Mouse (Mus musculus): ENCODE measurements around the gene Phospho1. TPM values are rescaled to one million over a fixed set of nuclear protein-coding genes. Genes with fewer than 3 reads are reported as not detected.

Phospho1 gene
- polyA plus RNA-seq, 1 experiment from 2014 or later = not detected

DNA sequence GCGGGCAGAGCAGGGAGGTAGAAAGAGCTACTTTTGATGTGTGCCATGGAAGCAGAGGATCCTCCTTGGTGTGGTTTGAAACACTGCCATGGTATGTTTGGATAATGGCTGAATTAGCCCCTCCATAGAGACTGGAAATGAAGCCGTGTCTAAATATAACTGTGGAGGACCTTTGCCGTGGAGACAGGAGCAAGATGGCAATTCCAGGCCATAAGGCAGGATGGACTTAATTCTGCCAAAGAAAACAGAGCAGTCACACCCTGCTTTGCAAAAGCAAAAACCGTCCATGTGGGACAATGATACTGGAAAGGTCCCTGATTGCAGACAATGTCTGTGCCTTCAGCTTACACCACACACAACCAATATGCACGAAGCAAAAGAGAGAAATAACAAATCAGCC is 30.1 kb upstream of the Phospho1 start:
- ATAC-seq (replicated peaks; ENCODE audit: low FRiP score, low read depth) (no peak), DNase-seq (ENCODE audit: low spot score) (no peak)
- H3K4me3 ChIP-seq (replicated peaks; ENCODE audit: low read depth, low read length) = no peak overlapping the region
- H3K9me3 ChIP-seq (replicated peaks; ENCODE audit: low read length) = no peaks in the 10 kb centered on the region
- H3K4me2 ChIP-seq (ENCODE audit: low read length) = no peak overlapping the region
- no peak for TF ChIP-seq CTCF (IDR thresholded peaks at IDR 0.05; ENCODE audit: low read depth)
- peaks cover 4% of the 10 kb centered on the region; the same call in 1 of the 2 replicates for H3K4me1 ChIP-seq (replicated peaks; ENCODE audit: insufficient read depth, low read length)
- no peaks in the 10 kb centered on the region; the same call in 1 of the 2 replicates for H3K27me3 ChIP-seq (ENCODE audit: insufficient read depth, low read length)
- 54% methylated on average over 5 of the region's 5 CpGs for WGBS
- no peak overlapping the region for H3K9ac ChIP-seq (ENCODE audit: low read depth, low read length)
- no peaks in the 10 kb centered on the region for H3K36me3 ChIP-seq (ENCODE audit: insufficient read depth, low read length)
- H3K27ac ChIP-seq = no peak overlapping the region

DNA sequence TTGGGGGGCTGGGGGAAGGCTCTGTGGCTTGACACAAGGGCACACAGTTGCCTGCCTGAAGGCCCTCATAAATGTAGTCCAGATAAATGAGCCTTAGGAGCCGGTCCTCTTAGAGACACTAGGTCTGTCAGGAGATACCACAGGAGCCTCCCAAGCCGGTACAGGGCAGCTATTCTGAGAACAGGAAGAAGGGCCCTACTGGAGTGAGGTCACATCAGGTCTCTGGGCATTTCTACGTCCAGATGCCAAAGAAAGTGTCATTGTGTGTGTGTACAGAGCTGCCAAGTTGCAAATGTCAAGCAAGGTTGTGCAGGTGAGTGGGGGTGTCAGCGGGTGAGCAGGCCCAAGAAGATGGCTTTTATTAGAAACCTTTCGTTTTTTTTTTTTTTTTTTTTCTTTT is 28.7 kb upstream of the Phospho1 start:
- Histone ChIP-seq H3K4me1 (replicated peaks; ENCODE audit: insufficient read depth, low read length) (peaks cover 4% of the 10 kb centered on the region; the same call in 1 of the 2 replicates), H3K27ac (no peak overlapping the region), H3K4me3 (replicated peaks; ENCODE audit: low read depth, low read length) (no peak overlapping the region), H3K36me3 (ENCODE audit: insufficient read depth, low read length) (no peaks in the 10 kb centered on the region), H3K4me2 (ENCODE audit: low read length) (no peak overlapping the region), H3K9ac (ENCODE audit: low read depth, low read length) (no peak overlapping the region), H3K27me3 (ENCODE audit: insufficient read depth, low read length) (no peaks in the 10 kb centered on the region; the same call in 1 of the 2 replicates), H3K9me3 (replicated peaks; ENCODE audit: low read length) (no peaks in the 10 kb centered on the region)
- no peak for DNase-seq (ENCODE audit: low spot score)
- WGBS = 65% methylated on average over 5 of the region's 5 CpGs
- TF ChIP-seq CTCF (IDR thresholded peaks at IDR 0.05; ENCODE audit: low read depth) = no peak
- no peak for ATAC-seq (replicated peaks; ENCODE audit: low FRiP score, low read depth)

DNA sequence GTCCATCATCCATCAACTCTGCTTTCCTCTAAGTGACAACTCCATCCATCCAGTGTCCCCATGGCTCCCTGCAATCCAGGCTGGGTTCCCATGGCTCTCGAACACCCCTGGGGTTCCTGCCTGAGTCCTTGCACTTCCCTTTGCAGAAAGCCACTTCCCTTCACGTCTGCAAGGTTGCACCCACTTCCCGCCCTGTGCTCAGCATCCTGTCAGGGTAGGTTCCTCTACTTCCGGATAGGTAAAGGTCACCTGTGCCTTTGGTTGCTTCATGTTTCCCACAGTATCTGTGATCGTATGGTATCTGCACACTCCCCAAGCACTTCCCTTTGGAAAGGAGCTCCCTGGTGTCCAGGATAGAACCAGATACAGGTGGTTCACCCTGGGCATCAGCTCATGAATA is 19.3 kb upstream of the Phospho1 start:
- WGBS = 65% methylated on average over 5 of the region's 5 CpGs

DNA sequence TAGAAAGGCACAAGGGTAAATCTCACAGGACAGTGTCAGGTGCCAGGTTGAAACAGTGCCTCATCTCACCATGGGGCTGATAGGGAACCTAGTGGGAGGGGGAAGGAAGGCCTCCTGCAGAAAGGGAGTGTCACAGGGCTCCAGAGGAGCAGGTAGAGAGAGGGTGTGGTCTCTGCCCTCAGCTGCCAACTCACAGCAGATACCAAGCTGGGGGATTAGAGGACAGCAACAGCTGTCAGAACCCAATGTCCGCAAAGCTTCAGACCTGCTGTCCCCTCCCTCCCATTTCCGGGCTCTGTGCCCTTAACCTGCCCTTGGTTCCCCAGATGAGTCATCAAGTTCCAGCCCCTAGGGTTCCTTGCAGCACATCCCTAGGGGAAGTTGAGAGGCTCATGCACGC is 18.8 kb upstream of the Phospho1 start:
- Histone ChIP-seq H3K27ac (no peak overlapping the region), H3K4me3 (replicated peaks; ENCODE audit: low read depth, low read length) (no peak overlapping the region), H3K27me3 (ENCODE audit: insufficient read depth, low read length) (no peaks in the 10 kb centered on the region), H3K9ac (ENCODE audit: low read depth, low read length) (no peak overlapping the region), H3K36me3 (ENCODE audit: insufficient read depth, low read length) (no peaks in the 10 kb centered on the region), H3K4me2 (ENCODE audit: low read length) (no peak overlapping the region), H3K9me3 (replicated peaks; ENCODE audit: low read length) (no peaks in the 10 kb centered on the region), H3K4me1 (replicated peaks; ENCODE audit: insufficient read depth, low read length) (no peaks in the 10 kb centered on the region)
- 40% methylated on average over 3 of the region's 3 CpGs for WGBS
- ATAC-seq (replicated peaks; ENCODE audit: low FRiP score, low read depth) (no peak), DNase-seq (ENCODE audit: low spot score) (no peak)
- no peak for TF ChIP-seq CTCF (IDR thresholded peaks at IDR 0.05; ENCODE audit: low read depth)

More for the DNA sequence above, 19.3 kb upstream of the Phospho1 start:
- Histone ChIP-seq H3K4me1 (replicated peaks; ENCODE audit: insufficient read depth, low read length) (no peaks in the 10 kb centered on the region), H3K27ac (no peak overlapping the region), H3K36me3 (ENCODE audit: insufficient read depth, low read length) (no peaks in the 10 kb centered on the region), H3K9me3 (replicated peaks; ENCODE audit: low read length) (no peaks in the 10 kb centered on the region), H3K27me3 (ENCODE audit: insufficient read depth, low read length) (no peaks in the 10 kb centered on the region), H3K9ac (ENCODE audit: low read depth, low read length) (no peak overlapping the region), H3K4me2 (ENCODE audit: low read length) (no peak overlapping the region), H3K4me3 (replicated peaks; ENCODE audit: low read depth, low read length) (no peak overlapping the region)
- no peak for TF ChIP-seq CTCF (IDR thresholded peaks at IDR 0.05; ENCODE audit: low read depth)
- no peak for DNase-seq (ENCODE audit: low spot score)
- ATAC-seq (replicated peaks; ENCODE audit: low FRiP score, low read depth) = no peak

DNA sequence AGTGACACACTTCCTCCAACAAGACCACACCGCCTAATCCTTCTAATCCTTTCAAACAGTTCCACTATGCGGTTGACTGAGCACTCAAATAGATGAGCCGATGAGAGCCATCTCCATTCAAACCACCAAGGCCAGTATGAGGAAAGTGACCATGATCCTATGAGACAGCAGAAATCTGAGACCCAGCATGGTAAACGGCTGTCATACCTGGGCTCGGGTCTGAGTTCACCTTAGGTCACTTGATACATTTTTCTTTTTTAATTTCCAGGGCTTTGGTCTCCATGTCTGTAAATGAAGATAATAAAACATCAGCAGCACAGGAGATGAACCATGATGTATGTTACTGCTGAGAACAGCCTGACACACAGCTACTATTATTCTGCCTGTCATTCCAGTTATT is 16.4 kb upstream of the Phospho1 start:
- no peak overlapping the region for H3K27ac ChIP-seq
- no peaks in the 10 kb centered on the region for H3K9me3 ChIP-seq (replicated peaks; ENCODE audit: low read length)
- 95% methylated on average over 5 of the region's 5 CpGs for WGBS
- no peaks in the 10 kb centered on the region for H3K36me3 ChIP-seq (ENCODE audit: insufficient read depth, low read length)
- no peak for ATAC-seq (replicated peaks; ENCODE audit: low FRiP score, low read depth)
- DNase-seq (ENCODE audit: low spot score) = no peak
- no peaks in the 10 kb centered on the region for H3K4me1 ChIP-seq (replicated peaks; ENCODE audit: insufficient read depth, low read length)
- no peak overlapping the region for H3K4me3 ChIP-seq (replicated peaks; ENCODE audit: low read depth, low read length)
- no peaks in the 10 kb centered on the region for H3K27me3 ChIP-seq (ENCODE audit: insufficient read depth, low read length)
- no peak overlapping the region for H3K9ac ChIP-seq (ENCODE audit: low read depth, low read length)
- H3K4me2 ChIP-seq (ENCODE audit: low read length) = no peak overlapping the region
- no peak for TF ChIP-seq CTCF (IDR thresholded peaks at IDR 0.05; ENCODE audit: low read depth)

DNA sequence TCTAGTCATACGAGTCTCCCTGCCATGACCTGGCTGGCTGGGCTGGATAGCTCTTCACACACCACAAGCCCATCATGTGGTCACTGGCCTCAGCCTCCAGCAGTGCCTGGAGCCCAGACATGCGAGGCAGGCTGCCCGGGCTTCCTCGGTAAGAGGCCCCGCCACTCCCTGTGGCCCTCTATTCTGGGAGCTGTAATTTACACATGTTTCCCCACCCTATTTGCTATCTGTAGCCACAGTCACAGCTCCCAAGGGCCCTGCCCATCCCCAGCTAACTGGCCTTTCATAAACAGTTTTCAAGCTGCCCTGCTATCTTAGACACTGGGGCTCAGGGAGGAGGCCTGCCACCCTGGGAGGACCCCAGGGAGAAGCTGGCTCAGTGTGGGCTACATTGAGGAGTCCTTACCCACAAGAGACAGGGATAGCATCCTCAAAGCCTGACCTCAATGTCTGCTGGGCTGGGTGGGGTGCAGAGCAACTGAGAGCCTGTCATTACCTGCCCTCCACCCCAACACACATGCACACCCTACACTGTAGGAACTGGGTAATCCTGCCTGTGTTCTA is 15.8 kb upstream of the Phospho1 start:
- H3K4me3 ChIP-seq (replicated peaks; ENCODE audit: low read depth, low read length) = no peak overlapping the region
- H3K27ac ChIP-seq = no peak overlapping the region
- H3K4me1 ChIP-seq (replicated peaks; ENCODE audit: insufficient read depth, low read length) = no peaks in the 10 kb centered on the region
- WGBS = 77% methylated on average over 5 of the region's 5 CpGs
- ATAC-seq (replicated peaks; ENCODE audit: low FRiP score, low read depth) (no peak), DNase-seq (ENCODE audit: low spot score) (no peak)
- no peak overlapping the region for H3K9ac ChIP-seq (ENCODE audit: low read depth, low read length)
- H3K4me2 ChIP-seq (ENCODE audit: low read length) = no peak overlapping the region
- TF ChIP-seq CTCF (IDR thresholded peaks at IDR 0.05; ENCODE audit: low read depth) = no peak
- no peaks in the 10 kb centered on the region for H3K9me3 ChIP-seq (replicated peaks; ENCODE audit: low read length)
- no peaks in the 10 kb centered on the region for H3K36me3 ChIP-seq (ENCODE audit: insufficient read depth, low read length)
- H3K27me3 ChIP-seq (ENCODE audit: insufficient read depth, low read length) = no peaks in the 10 kb centered on the region

DNA sequence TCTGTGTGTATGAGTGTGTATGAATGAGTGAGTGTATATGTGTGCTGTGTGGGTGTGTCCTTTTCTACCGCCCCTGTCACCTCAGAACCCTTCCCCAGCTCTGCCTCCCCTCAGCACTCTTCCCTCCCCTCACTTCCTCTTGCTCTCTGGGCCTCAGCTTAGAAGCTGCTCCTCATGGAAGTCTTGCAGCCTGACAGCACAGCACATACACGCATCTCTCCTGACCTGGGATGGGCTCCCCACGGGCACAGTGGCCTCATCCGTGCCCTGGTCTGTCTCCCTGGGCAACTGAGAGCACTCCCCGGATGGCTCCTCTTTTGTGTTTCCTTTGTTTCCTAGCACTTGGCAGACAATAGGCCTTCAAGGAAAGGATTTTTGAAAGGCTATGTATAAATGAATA is 14.7 kb upstream of the Phospho1 start:
- no peaks in the 10 kb centered on the region for H3K9me3 ChIP-seq (replicated peaks; ENCODE audit: low read length)
- H3K4me2 ChIP-seq (ENCODE audit: low read length) = no peak overlapping the region
- no peak for TF ChIP-seq CTCF (IDR thresholded peaks at IDR 0.05; ENCODE audit: low read depth)
- 49% methylated on average over 5 of the region's 5 CpGs for WGBS
- no peak overlapping the region for H3K9ac ChIP-seq (ENCODE audit: low read depth, low read length)
- DNase-seq (ENCODE audit: low spot score) (no peak), ATAC-seq (replicated peaks; ENCODE audit: low FRiP score, low read depth) (no peak)
- no peaks in the 10 kb centered on the region for H3K4me1 ChIP-seq (replicated peaks; ENCODE audit: insufficient read depth, low read length)
- no peak overlapping the region for H3K4me3 ChIP-seq (replicated peaks; ENCODE audit: low read depth, low read length)
- no peak overlapping the region for H3K27ac ChIP-seq
- no peaks in the 10 kb centered on the region for H3K27me3 ChIP-seq (ENCODE audit: insufficient read depth, low read length)
- H3K36me3 ChIP-seq (ENCODE audit: insufficient read depth, low read length) = no peaks in the 10 kb centered on the region
